Comparison of ENCODE assay signal across 25 mouse cellular contexts in the genomic region with DNA sequence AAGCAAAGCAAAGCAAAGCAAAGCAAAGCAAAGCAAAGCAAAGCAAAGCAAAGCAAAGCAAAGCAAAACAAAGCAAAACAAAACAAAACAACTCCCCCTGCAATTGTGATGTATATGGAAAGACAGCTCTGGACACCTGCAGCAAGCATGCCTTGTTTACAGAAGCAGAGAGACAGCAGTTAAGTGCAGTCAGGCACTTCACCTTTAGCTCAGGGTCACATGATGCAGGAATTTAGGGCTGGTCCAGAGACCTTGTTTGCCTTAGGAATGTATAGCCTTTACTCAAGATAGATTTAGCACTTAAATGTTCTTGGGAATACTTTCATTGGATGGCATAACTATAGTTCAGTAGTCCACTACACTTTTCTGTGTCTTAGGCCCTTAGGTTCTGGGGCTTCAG. TPM values are rescaled to one million over a fixed set of nuclear protein-coding genes. Genes with fewer than 3 reads are reported as not detected.
DNase-seq lines count a peak whose midpoint lies in the region; ATAC-seq and TF ChIP-seq lines count a peak whose summit lies in the region.
"Had no signal": no experiment of that assay in that cellular context is flagged by ENCODE, and none has a peak within 500 bp of the region (broad histone marks: within the 10 kb centered on the region; RNA-seq: fewer than 3 reads in every experiment).

No protein-coding gene starts in this region.

- H3K9ac ChIP-seq in ES-Bruce4 (ENCODE audit: low read depth, poor library complexity, severe bottlenecking): no peak overlapping the region
- no peak overlapping the region for H3K9ac ChIP-seq in stomach, postnatal 0 days (ENCODE audit: low read length)
- H3K9ac ChIP-seq in midbrain, embryonic 16.5 days (ENCODE audit: low read depth, low read length): no peak overlapping the region
- H3K9ac ChIP-seq: embryonic facial prominence, embryonic 13.5 days; forebrain, embryonic 12.5 days; hindbrain, embryonic 13.5 days had no signal

- no peaks in the 10 kb centered on the region for H3K79me2 ChIP-seq in C2C12 (ENCODE audit: control insufficient read depth, insufficient read depth)

- H3K4me3 ChIP-seq in C2C12 (ENCODE audit: insufficient read depth, poor library complexity, severe bottlenecking) (no peak overlapping the region), ES-Bruce4 (ENCODE audit: low read depth, low read length) (no peak overlapping the region)
- H3K4me3 ChIP-seq in stomach, postnatal 0 days (ENCODE audit: low read depth, low read length): no peak overlapping the region
- no peak overlapping the region for H3K4me3 ChIP-seq in midbrain, embryonic 16.5 days (ENCODE audit: low read depth, low read length)
- H3K4me3 ChIP-seq: embryonic facial prominence, embryonic 13.5 days; forebrain, embryonic 12.5 days; heart, embryonic 10.5 days; hindbrain, embryonic 13.5 days had no signal

- H3K4me2 ChIP-seq in stomach, postnatal 0 days (replicated peaks; ENCODE audit: low read depth): no peak overlapping the region
- no peak overlapping the region for H3K4me2 ChIP-seq in midbrain, embryonic 16.5 days (ENCODE audit: low read length)
- H3K4me2 ChIP-seq: embryonic facial prominence, embryonic 13.5 days; forebrain, embryonic 12.5 days; hindbrain, embryonic 13.5 days had no signal

- DNase-seq in WW6 (ENCODE audit: low read depth, low spot score): peak; percentile 18
- no peak for DNase-seq in stomach, postnatal 0 days (ENCODE audit: low spot score)
- no peak for DNase-seq in retina, postnatal 1 day
- no peak for DNase-seq in ovary, postnatal 14 days (ENCODE audit: low spot score)
- DNase-seq: adrenal gland, adult 8-10 months; adrenal gland, postnatal 36 days; cerebellum, adult 2 months; cerebellum, postnatal 10 days; gastrocnemius, postnatal 10 days; heart, adult 18-20 months; heart, postnatal 10 days; heart, postnatal 4 days had no signal

- no peak for TF ChIP-seq POLR2A in ES-Bruce4 (IDR thresholded peaks at IDR 0.05; ENCODE audit: insufficient read depth, low read length)

- H3K4me1 ChIP-seq in ES-Bruce4 (ENCODE audit: control insufficient read depth, insufficient read depth, low read length): no peaks in the 10 kb centered on the region
- no peaks in the 10 kb centered on the region for H3K4me1 ChIP-seq in stomach, postnatal 0 days (replicated peaks; ENCODE audit: control insufficient read depth, insufficient read depth)
- H3K4me1 ChIP-seq in midbrain, embryonic 16.5 days (ENCODE audit: control insufficient read depth, insufficient read depth, low read length): no peaks in the 10 kb centered on the region
- H3K4me1 ChIP-seq: embryonic facial prominence, embryonic 13.5 days; forebrain, embryonic 12.5 days; heart, embryonic 10.5 days; hindbrain, embryonic 13.5 days had no signal

- TF ChIP-seq EP300 in ES-Bruce4 (IDR thresholded peaks at IDR 0.05; ENCODE audit: insufficient read depth, low read depth, low read length): peak; percentile 94
- TF ChIP-seq EP300 in stomach, postnatal 0 days (optimal IDR thresholded peaks at IDR 0.05): no peak

- H3K9me3 ChIP-seq in ES-Bruce4 (replicated peaks; ENCODE audit: control insufficient read depth, insufficient read depth, low read length, poor library complexity, severe bottlenecking): no peaks in the 10 kb centered on the region
- H3K9me3 ChIP-seq in stomach, postnatal 0 days (ENCODE audit: control insufficient read depth, low read length): no peaks in the 10 kb centered on the region
- H3K9me3 ChIP-seq in midbrain, embryonic 16.5 days (replicated peaks; ENCODE audit: control insufficient read depth, low read length, poor library complexity, severe bottlenecking): no peaks in the 10 kb centered on the region
- H3K9me3 ChIP-seq: embryonic facial prominence, embryonic 13.5 days; forebrain, embryonic 12.5 days; G1E; heart, embryonic 10.5 days; hindbrain, embryonic 13.5 days had no signal

- peak overlapping the region; percentile 92 for H3K27ac ChIP-seq in ES-Bruce4 (ENCODE audit: insufficient read depth, low read length)
- H3K27ac ChIP-seq in stomach, postnatal 0 days (replicated peaks): no peak overlapping the region
- H3K27ac ChIP-seq in midbrain, embryonic 16.5 days (ENCODE audit: low read length): no peak overlapping the region
- H3K27ac ChIP-seq: embryonic facial prominence, embryonic 13.5 days; forebrain, embryonic 12.5 days; heart, embryonic 10.5 days; hindbrain, embryonic 13.5 days; hindbrain, postnatal 0 days had no signal

- no peaks in the 10 kb centered on the region for H3K79me3 ChIP-seq in C2C12 (ENCODE audit: low read depth)

- H3K27me3 ChIP-seq in C2C12 (ENCODE audit: control insufficient read depth, insufficient read depth, insufficient read length) (no peaks in the 10 kb centered on the region), ES-Bruce4 (ENCODE audit: control insufficient read depth, insufficient read depth, low read length, poor library complexity, severe bottlenecking) (no peaks in the 10 kb centered on the region)
- H3K27me3 ChIP-seq in stomach, postnatal 0 days (ENCODE audit: control insufficient read depth, insufficient read depth, low read length): no peaks in the 10 kb centered on the region
- H3K27me3 ChIP-seq in midbrain, embryonic 16.5 days (ENCODE audit: control insufficient read depth, insufficient read depth, low read depth, low read length): no peaks in the 10 kb centered on the region
- H3K27me3 ChIP-seq: embryonic facial prominence, embryonic 13.5 days; forebrain, embryonic 12.5 days; hindbrain, embryonic 13.5 days had no signal

- H3K36me3 ChIP-seq in C2C12 (ENCODE audit: control insufficient read depth, insufficient read depth): no peaks in the 10 kb centered on the region
- no peaks in the 10 kb centered on the region for H3K36me3 ChIP-seq in ES-Bruce4 (ENCODE audit: control insufficient read depth, insufficient read depth, low read length, poor library complexity, severe bottlenecking)
- H3K36me3 ChIP-seq in stomach, postnatal 0 days (ENCODE audit: control insufficient read depth, insufficient read depth, low read length): no peaks in the 10 kb centered on the region
- H3K36me3 ChIP-seq in midbrain, embryonic 16.5 days (ENCODE audit: control insufficient read depth, insufficient read depth, low read length): no peaks in the 10 kb centered on the region
- H3K36me3 ChIP-seq: embryonic facial prominence, embryonic 13.5 days; forebrain, embryonic 12.5 days; G1E; heart, embryonic 10.5 days; hindbrain, embryonic 13.5 days had no signal

- no peak overlapping the region for H3ac ChIP-seq in C2C12 (ENCODE audit: control insufficient read depth, insufficient read length, low read depth)

- ATAC-seq in stomach, postnatal 0 days (ENCODE audit: low FRiP score, low TSS enrichment): peak; percentile 26; the same call in 1 of the 2 replicates
- ATAC-seq in midbrain, embryonic 16.5 days: no peak
- ATAC-seq: forebrain, embryonic 16.5 days; hindbrain, postnatal 0 days had no signal

- TF ChIP-seq CTCF in C2C12 (IDR thresholded peaks at IDR 0.05; ENCODE audit: control insufficient read depth, insufficient read depth, insufficient read length) (no peak), ES-Bruce4 (IDR thresholded peaks at IDR 0.05; ENCODE audit: low read depth, low read length) (no peak)
- no peak for TF ChIP-seq CTCF in stomach, postnatal 0 days (IDR thresholded peaks at IDR 0.05; ENCODE audit: low read depth)

TF ChIP-seq in C2C12, 6 proteins besides CTCF, POLR2A, EP300 and RAD21:
- TF ChIP-seq MYOG (IDR thresholded peaks at IDR 0.05; ENCODE audit: control insufficient read depth, extremely low read depth, insufficient read length) (no peak), CEBPB (IDR thresholded peaks at IDR 0.05; ENCODE audit: low read depth) (no peak), FOSL1 (IDR thresholded peaks at IDR 0.05; ENCODE audit: insufficient read depth, low read length, poor library complexity, severe bottlenecking) (no peak), USF1 (IDR thresholded peaks at IDR 0.05; ENCODE audit: low read depth) (peak; percentile 33), MYOD1 (IDR thresholded peaks at IDR 0.05; ENCODE audit: control insufficient read depth, insufficient read length, low read depth) (no peak)

RNA-seq across cellular contexts. Expression of gene Themis, which starts 32.1 kb away (rescaled TPM):
- polyA plus RNA-seq in C2C12 (2012; fragmentation: generic; extraction: Trizol) (not detected), ES-Bruce4 (2011; ENCODE audit: insufficient read depth, insufficient read length, low read depth, missing spikeins) (0.14 and 0.70 TPM in 2 replicates)
- 0.40 and 0.42 TPM in 2 replicates for polyA plus RNA-seq in stomach, postnatal 0 days (2015; fragmentation: Nextera tagmentation; extraction: Ambion mirVana)
- 0.05 TPM in 1 of 2 replicates, not detected in the other for polyA plus RNA-seq in midbrain, embryonic 16.5 days (2015; fragmentation: Nextera tagmentation; extraction: Ambion mirVana)
- polyA plus RNA-seq: cerebellum, adult 2 months; embryonic facial prominence, embryonic 13.5 days; forebrain, embryonic 12.5 days; forebrain, embryonic 16.5 days; frontal cortex, adult 2 months; G1E; heart, embryonic 10.5 days; heart, embryonic 14.5 days; hindbrain, embryonic 13.5 days; hindbrain, postnatal 0 days; intestine, embryonic 14.5 days had no signal
